Mouse (Mus musculus) megakaryocyte, embryonic 14.5 days (primary cell): ENCODE measurements around the gene Ccr4. TPM values are rescaled to one million over a fixed set of nuclear protein-coding genes. Genes with fewer than 3 reads are reported as not detected.
"Not testable (repeated sequence)": the region's sequence is repeated elsewhere in the genome, so short reads cannot be mapped to it uniquely, and the experiment has no call there.

Experiments
- H3K27me3 ChIP-seq: replicated peaks from 2 replicates; pipeline ENCODE3; 2012; ENCODE audit warnings: inconsistent platforms
- H3K36me3 ChIP-seq: replicated peaks from 2 replicates; pipeline ENCODE3; 2012; ENCODE audit warnings: low read length, inconsistent platforms, mixed read lengths
- H3K4me1 ChIP-seq: 2 replicates; pipeline ENCODE4 v1.6.1; 2012; ENCODE audit warnings: inconsistent platforms
- H3K4me3 ChIP-seq: replicated peaks from 2 replicates; pipeline ENCODE3; 2012; ENCODE audit warnings: moderate library complexity, mild to moderate bottlenecking, inconsistent platforms
- H3K9me3 ChIP-seq: 2 replicates; pipeline ENCODE4 v1.6.1; 2012; ENCODE audit warnings: inconsistent platforms
- FLI1 ChIP-seq: IDR thresholded peaks from 2 replicates; pipeline ENCODE4 v1.6.1; 2012; ENCODE audit warnings: low read length, inconsistent platforms, mixed read lengths
- GATA1 ChIP-seq: IDR thresholded peaks from 3 replicates; pipeline ENCODE4 v1.6.1; 2012; ENCODE audit warnings: mixed read lengths, low read length, inconsistent platforms, borderline replicate concordance
- polyA plus RNA-seq: library from polyadenylated mRNA; stranded (reverse); fragments of >175 nt; gene quantifications from 2 replicates; pipeline ENCODE4 v1.2.3, GENCODE M21; 2012; ENCODE audit warnings: low replicate concordance; ENCODE audit not compliant: insufficient read depth

Ccr4 gene
- polyA plus RNA-seq, 1 experiment = not detected

- peaks cover 7% of the 10 kb centered on the region for H3K4me1 ChIP-seq
- H3K36me3 ChIP-seq = no peaks in the 10 kb centered on the region
- peak overlapping the region; percentile 50 for H3K4me3 ChIP-seq
- H3K27me3 ChIP-seq = peaks cover 59% of the 10 kb centered on the region
- no peak for TF ChIP-seq GATA1
- TF ChIP-seq FLI1 = no peak
- H3K9me3 ChIP-seq = peaks cover 3% of the 10 kb centered on the region; the same call in 1 of the 2 replicates
Measured at GRCm38 (mm10) chr9:114525073-114525633, 20.4 kb upstream of the Ccr4 start.

GRCm38 (mm10) chr9:114522501-114522900 is 17.8 kb upstream of the Ccr4 start:
- Histone ChIP-seq H3K36me3 (no peaks in the 10 kb centered on the region), H3K27me3 (peaks cover 68% of the 10 kb centered on the region), H3K4me1 (peaks cover 7% of the 10 kb centered on the region), H3K4me3 (no peak overlapping the region), H3K9me3 (peaks cover 3% of the 10 kb centered on the region; the same call in 1 of the 2 replicates)
- no peak for TF ChIP-seq FLI1
- no peak for TF ChIP-seq GATA1

- Histone ChIP-seq H3K4me1 (peaks cover 5% of the 10 kb centered on the region), H3K27me3 (peaks cover 71% of the 10 kb centered on the region), H3K36me3 (no peaks in the 10 kb centered on the region), H3K4me3 (no peak overlapping the region), H3K9me3 (peaks cover 3% of the 10 kb centered on the region; the same call in 1 of the 2 replicates)
- TF ChIP-seq FLI1 (no peak), GATA1 (no peak)
Measured at GRCm38 (mm10) chr9:114522041-114522440, 17.3 kb upstream of the Ccr4 start.

- H3K4me1 ChIP-seq, H3K36me3 ChIP-seq, H3K9me3 ChIP-seq, H3K4me3 ChIP-seq: not testable (repeated sequence)
- H3K27me3 ChIP-seq = peaks cover 72% of the 10 kb centered on the region
Measured at GRCm38 (mm10) chr9:114520529-114520928, 15.8 kb upstream of the Ccr4 start.

- Histone ChIP-seq H3K36me3 (no peaks in the 10 kb centered on the region), H3K4me1 (no peaks in the 10 kb centered on the region), H3K27me3 (peaks cover 72% of the 10 kb centered on the region), H3K9me3 (peaks cover 13% of the 10 kb centered on the region), H3K4me3 (no peak overlapping the region)
- TF ChIP-seq GATA1 = no peak
- no peak for TF ChIP-seq FLI1
Measured at GRCm38 (mm10) chr9:114518812-114519477, 14.2 kb upstream of the Ccr4 start.

- no peak for TF ChIP-seq FLI1
- TF ChIP-seq GATA1 = no peak
- no peaks in the 10 kb centered on the region for H3K4me1 ChIP-seq
- H3K9me3 ChIP-seq = peaks cover 19% of the 10 kb centered on the region
- H3K36me3 ChIP-seq = no peaks in the 10 kb centered on the region
- no peak overlapping the region for H3K4me3 ChIP-seq
- H3K27me3 ChIP-seq = peaks cover 74% of the 10 kb centered on the region
Measured at GRCm38 (mm10) chr9:114517924-114518497, 13.3 kb upstream of the Ccr4 start.

GRCm38 (mm10) chr9:114515364-114515763 is 10.6 kb upstream of the Ccr4 start, which contains the start of gene C130032M10Rik:
Gene C130032M10Rik (plus strand): TSS chr9:114515697.
- Histone ChIP-seq H3K4me1 (no peaks in the 10 kb centered on the region), H3K9me3 (peaks cover 39% of the 10 kb centered on the region), H3K27me3 (peaks cover 80% of the 10 kb centered on the region), H3K36me3 (no peaks in the 10 kb centered on the region), H3K4me3 (no peak within 1 kb of the TSS)
- no peak for TF ChIP-seq GATA1
- TF ChIP-seq FLI1 = no peak

GRCm38 (mm10) chr9:114512831-114513230 is 8.1 kb upstream of the Ccr4 start:
- no peaks in the 10 kb centered on the region for H3K36me3 ChIP-seq
- peaks cover 54% of the 10 kb centered on the region for H3K9me3 ChIP-seq
- H3K4me3 ChIP-seq = peak overlapping the region; percentile 46
- peaks cover 87% of the 10 kb centered on the region for H3K27me3 ChIP-seq
- TF ChIP-seq GATA1 (no peak), FLI1 (no peak)
- no peaks in the 10 kb centered on the region for H3K4me1 ChIP-seq

- Histone ChIP-seq H3K4me1 (peaks cover 10% of the 10 kb centered on the region; the same call in 1 of the 2 replicates), H3K27me3 (peaks cover 85% of the 10 kb centered on the region), H3K4me3 (no peak overlapping the region), H3K36me3 (no peaks in the 10 kb centered on the region), H3K9me3 (peaks cover 53% of the 10 kb centered on the region)
- no peak for TF ChIP-seq GATA1
- no peak for TF ChIP-seq FLI1
Measured at GRCm38 (mm10) chr9:114509785-114510184, 5.1 kb upstream of the Ccr4 start.

- Histone ChIP-seq H3K27me3 (peaks cover 82% of the 10 kb centered on the region), H3K4me1 (peaks cover 19% of the 10 kb centered on the region), H3K9me3 (peaks cover 34% of the 10 kb centered on the region), H3K36me3 (no peaks in the 10 kb centered on the region), H3K4me3 (no peak overlapping the region)
- TF ChIP-seq GATA1 (no peak), FLI1 (no peak)
Measured at GRCm38 (mm10) chr9:114507421-114507820, 2.7 kb upstream of the Ccr4 start.
